Mouse (Mus musculus) CH12.LX (cell line): ENCODE measurements around the gene Rps4x. TPM values are rescaled to one million over a fixed set of nuclear protein-coding genes. Genes with fewer than 3 reads are reported as not detected.
A peak's percentile ranks its signal among the peaks of the same experiment; 100 is the strongest.

Source experiments
- DNase-seq: peaks from one replicate; pipeline ENCODE4 v3.0.0-alpha.2; 2013; ENCODE audit errors: extremely low read depth
- H3K27ac ChIP-seq: 2 replicates; pipeline ENCODE4 v1.5.1; 2012; ENCODE audit warnings: low read depth, mild to moderate bottlenecking, control low read depth, moderate library complexity; ENCODE audit not compliant: insufficient read depth
- H3K27me3 ChIP-seq: replicated peaks from 2 replicates; pipeline ENCODE3; 2012; ENCODE audit warnings: inconsistent platforms
- H3K36me3 ChIP-seq, 2 experiments: replicated peaks in 1 of 2; 2 replicates each; pipeline versions ENCODE3 to v1.6.1; 2012; ENCODE audit warnings: inconsistent platforms in 1 of 2, low read length in 1 of 2, mild to moderate bottlenecking in 1 of 2, mixed read lengths in 1 of 2, moderate library complexity in 1 of 2; ENCODE audit not compliant: control insufficient read depth in 1 of 2, insufficient read depth in 1 of 2
- H3K4me1 ChIP-seq, 2 experiments: 2 replicates each; pipeline ENCODE4 v1.6.1; 2012; ENCODE audit warnings: inconsistent platforms in 1 of 2, moderate library complexity in 1 of 2; ENCODE audit not compliant: insufficient read depth in 2 of 2, control insufficient read depth in 1 of 2
- H3K4me2 ChIP-seq: 2 replicates; pipeline ENCODE4 v1.6.1; 2012; ENCODE audit warnings: low read depth, mild to moderate bottlenecking, control low read depth; ENCODE audit not compliant: poor library complexity, insufficient read depth, severe bottlenecking
- H3K4me3 ChIP-seq, 3 experiments: fragments of 150-350 bp in 1 of 3; sonication (generic) in 1 of 3; replicated peaks in 1 of 3; 2 replicates each; pipeline versions ENCODE3 to v1.5.1; 2011 to 2012; ENCODE audit warnings: low read depth in 2 of 3, low read length in 2 of 3, mild to moderate bottlenecking in 2 of 3, moderate library complexity in 2 of 3, control low read depth in 1 of 3, improper control_type of control experiment in 1 of 3, inconsistent platforms in 1 of 3, mixed read lengths in 1 of 3; ENCODE audit not compliant: poor library complexity in 1 of 3
- H3K79me2 ChIP-seq: replicated peaks from 2 replicates; pipeline ENCODE4 v1.6.1; 2012; ENCODE audit warnings: mild to moderate bottlenecking, moderate library complexity; ENCODE audit not compliant: control insufficient read depth, poor library complexity, insufficient read depth, severe bottlenecking; ENCODE audit errors: extremely low read depth
- H3K9ac ChIP-seq: 2 replicates; pipeline ENCODE4 v1.6.1; 2012; ENCODE audit warnings: low read depth, mild to moderate bottlenecking, control low read depth, moderate library complexity; ENCODE audit not compliant: insufficient read depth
- H3K9me3 ChIP-seq: replicated peaks from 2 replicates; pipeline ENCODE3; 2012; ENCODE audit warnings: low read length, inconsistent platforms, mixed read lengths
- CHD2 ChIP-seq: IDR thresholded peaks from 2 replicates; pipeline ENCODE4 v1.6.1; 2011; ENCODE audit warnings: low read length, improper control_type of control experiment
- CTCF ChIP-seq, 2 experiments: IDR thresholded peaks in 1 of 2; conservative IDR thresholded peaks in 1 of 2; 2 replicates each; pipeline ENCODE4 v1.5.1; 2011 to 2012; ENCODE audit warnings: low read depth in 2 of 2, low read length in 2 of 2, improper control_type of control experiment in 1 of 2, inconsistent platforms in 1 of 2, mild to moderate bottlenecking in 1 of 2, moderate library complexity in 1 of 2
- E2F4 ChIP-seq: IDR thresholded peaks from 2 replicates; pipeline ENCODE4 v1.6.1; 2011; ENCODE audit warnings: low read depth, low read length, improper control_type of control experiment; ENCODE audit not compliant: insufficient replicate concordance
- JUN ChIP-seq: IDR thresholded peaks from 2 replicates; pipeline ENCODE4 v1.6.1; 2011; ENCODE audit warnings: low read depth, mild to moderate bottlenecking, low read length, improper control_type of control experiment, moderate library complexity; ENCODE audit not compliant: insufficient read depth
- MAX ChIP-seq: IDR thresholded peaks from 2 replicates; pipeline ENCODE4 v1.6.1; 2011; ENCODE audit warnings: low read length, improper control_type of control experiment
- MAZ ChIP-seq: IDR thresholded peaks from 2 replicates; pipeline ENCODE4 v1.6.1; 2012; ENCODE audit warnings: low read depth, mild to moderate bottlenecking, inconsistent platforms, low read length, improper control_type of control experiment, moderate library complexity
- MYC ChIP-seq: IDR thresholded peaks from 2 replicates; pipeline ENCODE4 v1.6.1; 2011; ENCODE audit warnings: low read depth, mild to moderate bottlenecking, improper control_type of control experiment, low read length
- NRF1 ChIP-seq: IDR thresholded peaks from 2 replicates; pipeline ENCODE4 v1.6.1; 2014; ENCODE audit warnings: low read depth, mild to moderate bottlenecking, inconsistent platforms, low read length, improper control_type of control experiment, moderate library complexity
- SIN3A ChIP-seq: IDR thresholded peaks from 2 replicates; pipeline ENCODE4 v1.6.1; 2012; ENCODE audit warnings: low read length, improper control_type of control experiment, inconsistent platforms
- TCF12 ChIP-seq: IDR thresholded peaks from 2 replicates; pipeline ENCODE4 v1.6.1; 2014; ENCODE audit warnings: low read depth, mild to moderate bottlenecking, inconsistent platforms, low read length, improper control_type of control experiment
- ZC3H11A ChIP-seq: IDR thresholded peaks from 2 replicates; pipeline ENCODE4 v1.6.1; 2012; ENCODE audit warnings: low read depth, mild to moderate bottlenecking, inconsistent platforms, low read length, improper control_type of control experiment
- ZKSCAN1 ChIP-seq: IDR thresholded peaks from 2 replicates; pipeline ENCODE4 v1.6.1; 2012; ENCODE audit warnings: low read depth, inconsistent platforms, low read length, improper control_type of control experiment, borderline replicate concordance
- ZNF384 ChIP-seq: IDR thresholded peaks from 2 replicates; pipeline ENCODE4 v1.6.1; 2012; ENCODE audit warnings: low read depth, low read length, improper control_type of control experiment, inconsistent platforms
- dilution Hi-C: fragments of 300-500 bp; cut with MboI; formaldehyde crosslinking; loops from 2 replicates; pipeline ENCODE4 v1.14.3; 2020; ENCODE audit warnings: low sequenced_read_pairs; ENCODE audit not compliant: extremely low pct_unique_long_range_greater_than_20kb, extremely low pct_ligation_motif_present
- in situ Hi-C: fragments of 300-500 bp; cut with MboI; formaldehyde crosslinking; loops from 3 replicates; pipeline ENCODE4 v1.14.3; 2019; ENCODE audit warnings: low sequenced_read_pairs, low pct_ligation_motif_present, low pct_unique_long_range_greater_than_20kb, mixed read lengths
- polyA plus RNA-seq: library from polyadenylated mRNA; unstranded; fragments of >175 nt; gene quantifications from 2 replicates; pipeline ENCODE4 v1.2.1, GENCODE M21; 2012; ENCODE audit warnings: low read depth; ENCODE audit not compliant: insufficient read length
- total RNA-seq, 2 experiments: library from RNA; depleted of rRNA; stranded (reverse); fragments of 300-350 nt in 1 of 2; fragments of >200 nt in 1 of 2; gene quantifications; 2 replicates each; pipeline ENCODE4 v1.2.3; 2012 to 2014

Rps4x gene
- total and polyA plus RNA-seq, 3 experiments: 2,286 to 4,290 (median 3,101) TPM

DNA sequence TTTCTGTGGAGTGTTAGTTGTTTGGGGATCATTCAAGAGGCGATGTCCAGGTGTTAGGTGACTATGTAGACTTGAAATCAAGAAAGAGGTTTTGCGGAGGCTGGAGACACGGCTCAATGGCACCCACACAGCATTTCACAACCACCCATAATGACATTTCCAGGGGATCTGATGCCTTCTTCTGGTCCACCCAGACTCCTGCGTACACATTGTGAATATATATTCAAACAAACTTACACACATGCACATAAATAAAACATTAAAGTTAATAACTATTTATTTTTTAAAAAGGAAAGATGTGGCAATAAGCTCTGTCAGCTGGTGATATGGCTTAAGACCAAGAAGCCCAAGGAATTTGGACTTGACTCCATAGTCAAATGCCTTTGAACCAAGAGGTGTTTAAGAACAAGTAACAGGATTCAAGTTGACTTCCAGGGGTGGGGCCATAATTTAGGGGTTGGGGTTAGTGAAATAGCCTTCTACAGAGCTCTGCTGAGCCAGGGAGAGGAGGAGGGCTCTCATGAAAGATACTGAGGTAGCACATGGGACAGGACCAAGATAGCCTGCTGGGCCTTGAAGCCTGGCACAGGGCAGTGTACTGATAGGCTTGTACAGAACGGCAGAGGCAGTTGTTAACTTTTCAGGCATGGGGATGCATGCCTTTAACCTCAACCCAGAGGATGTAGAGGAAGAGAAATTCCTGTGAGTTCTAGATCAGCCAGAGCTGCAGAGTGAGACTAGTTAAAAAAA, 13.5 kb downstream of the Rps4x start:
- DNase-seq: no peak
- Histone ChIP-seq H3K27ac (no peak overlapping the region), H3K4me3 (no peak overlapping the region), H3K27me3 (no peaks in the 10 kb centered on the region), H3K9me3 (no peaks in the 10 kb centered on the region), H3K4me2 (no peak overlapping the region), H3K4me1 (no peaks in the 10 kb centered on the region), H3K79me2 (no peaks in the 10 kb centered on the region), H3K36me3 (peaks cover 5 to 9% of the 10 kb centered on the region in 2 experiments), H3K9ac (no peak overlapping the region)
- in situ Hi-C loops: no loop called here
- TF ChIP-seq ZC3H11A (no peak), ZNF384 (no peak), MAZ (no peak), MYC (no peak), TCF12 (no peak), JUN (no peak), E2F4 (no peak), CHD2 (no peak), SIN3A (no peak), MAX (no peak)
- dilution Hi-C loops: no loop called here

DNA sequence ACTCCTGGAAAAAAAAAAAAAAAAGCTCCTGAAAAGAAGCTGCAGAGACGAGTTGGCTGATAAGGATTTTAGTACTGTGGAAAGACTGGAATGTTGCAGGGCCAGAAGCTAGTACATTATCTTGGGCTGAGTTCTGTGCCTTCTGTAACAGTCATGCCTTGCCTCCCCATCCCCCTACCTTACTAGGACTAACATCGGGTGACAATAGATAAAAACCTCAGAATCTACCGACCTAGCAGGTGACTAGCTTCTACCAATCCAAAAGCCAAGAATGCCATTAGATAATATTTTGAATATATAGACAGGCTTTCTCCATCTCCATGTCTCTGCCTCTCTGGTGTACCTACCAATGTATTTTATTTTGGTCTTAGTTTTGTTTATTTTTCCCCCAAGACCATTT, 18.3 kb downstream of the Rps4x start:
- H3K4me2 ChIP-seq: no peak overlapping the region

DNA sequence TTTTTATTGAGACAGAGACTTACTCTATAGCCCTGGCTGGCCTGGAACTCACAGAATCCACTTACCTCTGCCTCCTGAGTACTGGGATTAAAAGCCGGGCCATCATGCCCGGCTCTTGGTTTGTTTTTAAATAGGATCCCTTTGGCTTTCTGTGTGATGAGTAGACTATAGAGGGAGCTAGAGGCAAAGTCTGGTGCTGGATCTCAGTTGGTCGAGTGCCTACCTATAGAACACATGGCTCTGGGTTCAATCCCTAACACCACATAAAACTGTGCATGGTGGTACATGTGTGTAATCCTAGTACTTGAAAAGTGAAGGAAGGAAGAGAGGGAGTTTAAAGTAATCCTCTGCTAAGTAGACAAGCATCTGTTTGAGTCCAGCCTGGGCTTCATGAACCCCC, 19.1 kb downstream of the Rps4x start:
- Histone ChIP-seq H3K9ac (no peak overlapping the region), H3K36me3 (no peaks in the 10 kb centered on the region), H3K79me2 (no peaks in the 10 kb centered on the region), H3K27ac (no peak overlapping the region), H3K4me3 (no peak overlapping the region), H3K4me1 (no peaks in the 10 kb centered on the region), H3K4me2 (no peak overlapping the region), H3K27me3 (no peaks in the 10 kb centered on the region), H3K9me3 (no peaks in the 10 kb centered on the region)
- peak in 1 of 2 experiments; percentile 20; a peak in 1 of 4 replicates for TF ChIP-seq CTCF (conservative IDR thresholded peaks at IDR 0.05 in 1 of 2, IDR thresholded peaks at IDR 0.05 in 1 of 2; ENCODE audit: low read depth in 2 of 2, low read length in 2 of 2)
- no peak for TF ChIP-seq ZKSCAN1
- dilution Hi-C loops: no loop called here
- DNase-seq: no peak
- in situ Hi-C loops: no loop called here

More for the DNA sequence above, 18.3 kb downstream of the Rps4x start:
- in situ Hi-C loops: no loop called here
- Histone ChIP-seq H3K79me2 (no peaks in the 10 kb centered on the region), H3K4me1 (no peaks in the 10 kb centered on the region), H3K36me3 (no peaks in the 10 kb centered on the region), H3K9me3 (no peaks in the 10 kb centered on the region), H3K4me3 (no peak overlapping the region), H3K27me3 (no peaks in the 10 kb centered on the region), H3K9ac (no peak overlapping the region), H3K27ac (no peak overlapping the region)
- DNase-seq: no peak
- dilution Hi-C loops: no loop called here
- no peak for TF ChIP-seq NRF1
